Mouse (Mus musculus) limb, embryonic 13.5 days (tissue): ENCODE measurements at regions not wholly inside any gene's neighbourhood (a gene's known extent, or its start where the extent isn't known, plus 50 kb on each side); places are given as distances from the start of the nearest gene placed in this dataset.

Source experiments
- ATAC-seq: fragments of 200-750 bp; cut with Nextera tagmentation; 2 replicates; pipeline ENCODE4 v1.8.0; 2017; ENCODE audit warnings: low read depth, moderate number of reproducible peaks, moderate TSS enrichment; ENCODE audit not compliant: low FRiP score
- H3K27ac ChIP-seq: fragments of 300-500 bp; sonication (generic); 2 replicates; pipeline ENCODE4 v1.5.1; 2015; ENCODE audit warnings: inconsistent platforms, mild to moderate bottlenecking, moderate library complexity
- H3K27me3 ChIP-seq: fragments of 300-500 bp; sonication (generic); 2 replicates; pipeline ENCODE4 v1.6.1; 2015; ENCODE audit warnings: mild to moderate bottlenecking, inconsistent platforms
- H3K36me3 ChIP-seq: fragments of 300-500 bp; sonication (generic); 2 replicates; pipeline ENCODE4 v1.6.1; 2015; ENCODE audit warnings: inconsistent platforms, mild to moderate bottlenecking, moderate library complexity
- H3K4me1 ChIP-seq: fragments of 300-500 bp; sonication (generic); 2 replicates; pipeline ENCODE4 v1.6.1; 2015; ENCODE audit warnings: inconsistent platforms
- H3K4me2 ChIP-seq: fragments of 300-500 bp; sonication (generic); replicated peaks from 2 replicates; pipeline ENCODE4 v1.6.1; 2015; ENCODE audit warnings: inconsistent platforms, mild to moderate bottlenecking, moderate library complexity
- H3K4me3 ChIP-seq: fragments of 300-500 bp; sonication (generic); 2 replicates; pipeline ENCODE4 v1.5.1; 2015; ENCODE audit warnings: moderate library complexity, mild to moderate bottlenecking, inconsistent platforms
- H3K9ac ChIP-seq: fragments of 300-500 bp; sonication (generic); 2 replicates; pipeline ENCODE4 v1.6.1; 2015; ENCODE audit warnings: mild to moderate bottlenecking, inconsistent platforms
- H3K9me3 ChIP-seq: fragments of 300-500 bp; sonication (generic); 2 replicates; pipeline ENCODE4 v1.6.1; 2016; ENCODE audit warnings: inconsistent platforms
- WGBS: fragments of 180-500 bp; shearing (Covaris S2); methylation state at CpG from one replicate; pipeline ENCODE4 v1.1.7; 2015; 5-methylcytosine and 5-hydroxymethylcytosine counted together

GRCm38 (mm10) chr9:113413851-113414250, 294.2 kb downstream of the Pdcd6ip start:
- ATAC-seq = no peak
- H3K36me3 ChIP-seq = no peaks in the 10 kb centered on the region
- H3K4me2 ChIP-seq = no peak overlapping the region
- H3K4me3 ChIP-seq = no peak overlapping the region
- H3K9me3 ChIP-seq = no peaks in the 10 kb centered on the region
- H3K4me1 ChIP-seq = 0 out of 2 replicates have a peak, but pooled peaks cover 13% of the 10 kb centered on the region
- no peaks in the 10 kb centered on the region for H3K27me3 ChIP-seq
- H3K27ac ChIP-seq = no peak overlapping the region
- WGBS = 72% methylated on average over 3 of the region's 3 CpGs
- no peak overlapping the region for H3K9ac ChIP-seq

- WGBS = 87% methylated on average over 4 of the region's 4 CpGs
Observed at GRCm38 (mm10) chr9:113411638-113412037, 296.4 kb downstream of the Pdcd6ip start.

GRCm38 (mm10) chr9:113408521-113408920, 299.5 kb downstream of the Pdcd6ip start:
- H3K27ac ChIP-seq = no peak overlapping the region
- H3K4me1 ChIP-seq = no peaks in the 10 kb centered on the region
- 80% methylated on average over 4 of the region's 4 CpGs for WGBS
- no peak overlapping the region for H3K9ac ChIP-seq
- no peak overlapping the region for H3K4me2 ChIP-seq
- no peaks in the 10 kb centered on the region for H3K27me3 ChIP-seq
- H3K9me3 ChIP-seq = no peaks in the 10 kb centered on the region
- ATAC-seq = no peak
- no peak overlapping the region for H3K4me3 ChIP-seq
- no peaks in the 10 kb centered on the region for H3K36me3 ChIP-seq

More at GRCm38 (mm10) chr9:113411638-113412037, 296.4 kb downstream of the Pdcd6ip start:
- Histone ChIP-seq H3K9ac (no peak overlapping the region), H3K36me3 (no peaks in the 10 kb centered on the region), H3K9me3 (no peaks in the 10 kb centered on the region), H3K4me2 (no peak overlapping the region), H3K4me3 (no peak overlapping the region), H3K27ac (no peak overlapping the region), H3K27me3 (no peaks in the 10 kb centered on the region), H3K4me1 (0 out of 2 replicates have a peak, but pooled peaks cover 13% of the 10 kb centered on the region)
- ATAC-seq = no peak

GRCm38 (mm10) chr9:113394320-113394719, 313.7 kb downstream of the Pdcd6ip start:
- Histone ChIP-seq H3K27me3 (no peaks in the 10 kb centered on the region), H3K36me3 (no peaks in the 10 kb centered on the region), H3K9ac (no peak overlapping the region), H3K27ac (no peak overlapping the region), H3K9me3 (0 out of 2 replicates have a peak, but pooled peaks cover 5% of the 10 kb centered on the region), H3K4me1 (no peaks in the 10 kb centered on the region), H3K4me2 (no peak overlapping the region), H3K4me3 (no peak overlapping the region)
- WGBS = 90% methylated on average over 3 of the region's 3 CpGs
- no peak for ATAC-seq

GRCm38 (mm10) chr9:113387356-113387755, 320.7 kb downstream of the Pdcd6ip start:
- 83% methylated on average over 12 of the region's 12 CpGs for WGBS
- H3K4me3 ChIP-seq = no peak overlapping the region

GRCm38 (mm10) chr9:113381591-113382110, 326.4 kb downstream of the Pdcd6ip start:
- peaks cover 18% of the 10 kb centered on the region for H3K4me1 ChIP-seq
- peak overlapping the region; percentile 15; the same call in 1 of the 2 replicates for H3K4me3 ChIP-seq
- H3K4me2 ChIP-seq = peak overlapping the region; percentile 49
- peaks cover 4% of the 10 kb centered on the region; the same call in 1 of the 2 replicates for H3K9me3 ChIP-seq
- no peak for ATAC-seq
- 13% methylated on average over 13 of the region's 13 CpGs for WGBS
- H3K36me3 ChIP-seq = no peaks in the 10 kb centered on the region
- peaks cover 3% of the 10 kb centered on the region; the same call in 1 of the 2 replicates for H3K27me3 ChIP-seq
- no peak overlapping the region for H3K27ac ChIP-seq
- H3K9ac ChIP-seq = no peak overlapping the region

More at GRCm38 (mm10) chr9:113387356-113387755, 320.7 kb downstream of the Pdcd6ip start:
- Histone ChIP-seq H3K36me3 (no peaks in the 10 kb centered on the region), H3K4me2 (no peak overlapping the region), H3K9me3 (peaks cover 4% of the 10 kb centered on the region; the same call in 1 of the 2 replicates), H3K4me1 (no peaks in the 10 kb centered on the region; the same call in 1 of the 2 replicates), H3K27ac (no peak overlapping the region), H3K27me3 (no peaks in the 10 kb centered on the region), H3K9ac (no peak overlapping the region)
- ATAC-seq = no peak

GRCm38 (mm10) chr9:113380408-113381129, 327.5 kb downstream of the Pdcd6ip start:
- Histone ChIP-seq H3K27me3 (peaks cover 3% of the 10 kb centered on the region; the same call in 1 of the 2 replicates), H3K4me2 (peak overlapping the region; percentile 12; the same call in 1 of the 2 replicates), H3K4me3 (no peak overlapping the region), H3K27ac (no peak overlapping the region), H3K4me1 (peaks cover 18% of the 10 kb centered on the region), H3K9me3 (peaks cover 4% of the 10 kb centered on the region; the same call in 1 of the 2 replicates), H3K36me3 (no peaks in the 10 kb centered on the region), H3K9ac (no peak overlapping the region)
- no peak for ATAC-seq
- WGBS = 33% methylated on average over 17 of the region's 17 CpGs

GRCm38 (mm10) chr9:113378525-113378924, 329.5 kb downstream of the Pdcd6ip start:
- Histone ChIP-seq H3K27ac (no peak overlapping the region), H3K36me3 (no peaks in the 10 kb centered on the region), H3K4me2 (no peak overlapping the region), H3K4me1 (peaks cover 18% of the 10 kb centered on the region), H3K4me3 (no peak overlapping the region), H3K27me3 (peaks cover 3% of the 10 kb centered on the region; the same call in 1 of the 2 replicates), H3K9me3 (no peaks in the 10 kb centered on the region), H3K9ac (no peak overlapping the region)
- WGBS = 78% methylated on average over 2 of the region's 2 CpGs
- no peak for ATAC-seq

GRCm38 (mm10) chr9:113371718-113372306, 336.2 kb downstream of the Pdcd6ip start:
- Histone ChIP-seq H3K4me2 (no peak overlapping the region), H3K9me3 (no peaks in the 10 kb centered on the region), H3K27ac (no peak overlapping the region), H3K4me1 (no peaks in the 10 kb centered on the region), H3K4me3 (no peak overlapping the region), H3K36me3 (no peaks in the 10 kb centered on the region), H3K9ac (no peak overlapping the region), H3K27me3 (no peaks in the 10 kb centered on the region)
- ATAC-seq = no peak
- 86% methylated on average over 7 of the region's 7 CpGs for WGBS

GRCm38 (mm10) chr9:113347942-113348341, 360.1 kb downstream of the Pdcd6ip start:
- no peak overlapping the region for H3K4me3 ChIP-seq
- peaks cover 11% of the 10 kb centered on the region; the same call in 1 of the 2 replicates for H3K4me1 ChIP-seq
- H3K27ac ChIP-seq = no peak overlapping the region
- ATAC-seq = no peak
- H3K9ac ChIP-seq = no peak overlapping the region
- H3K27me3 ChIP-seq = no peaks in the 10 kb centered on the region
- H3K9me3 ChIP-seq = no peaks in the 10 kb centered on the region
- H3K4me2 ChIP-seq = no peak overlapping the region
- no peaks in the 10 kb centered on the region for H3K36me3 ChIP-seq
- WGBS = 69% methylated on average over 5 of the region's 5 CpGs

GRCm38 (mm10) chr9:113346531-113346930, 361.5 kb downstream of the Pdcd6ip start:
- 66% methylated on average over 13 of the region's 13 CpGs for WGBS
- no peak for ATAC-seq
- H3K36me3 ChIP-seq = no peaks in the 10 kb centered on the region
- no peak overlapping the region for H3K4me3 ChIP-seq
- H3K4me2 ChIP-seq = no peak overlapping the region
- no peak overlapping the region for H3K27ac ChIP-seq
- no peak overlapping the region for H3K9ac ChIP-seq
- H3K9me3 ChIP-seq = no peaks in the 10 kb centered on the region
- H3K4me1 ChIP-seq = peaks cover 16% of the 10 kb centered on the region
- no peaks in the 10 kb centered on the region for H3K27me3 ChIP-seq

GRCm38 (mm10) chr9:113342131-113342530, 365.9 kb downstream of the Pdcd6ip start:
- no peaks in the 10 kb centered on the region for H3K36me3 ChIP-seq
- H3K27me3 ChIP-seq = no peaks in the 10 kb centered on the region
- no peaks in the 10 kb centered on the region for H3K9me3 ChIP-seq
- 68% methylated on average over 7 of the region's 7 CpGs for WGBS
- no peak overlapping the region for H3K9ac ChIP-seq
- no peak overlapping the region for H3K4me3 ChIP-seq
- H3K4me2 ChIP-seq = no peak overlapping the region
- H3K27ac ChIP-seq = no peak overlapping the region
- H3K4me1 ChIP-seq = peaks cover 11% of the 10 kb centered on the region
- no peak for ATAC-seq
